Mouse (Mus musculus) embryo, embryonic 9.5 days (tissue): Measurements from ENCODE around the gene Slc2a13.

ENCODE experiments used
- DNase-seq: peaks from one replicate; pipeline ENCODE4 v3.0.0-alpha.2; 2017; ENCODE audit errors: extremely low spot score

Gene Slc2a13

GRCm38 (mm10) chr15:91502235-91502634, 70.8 kb downstream of the Slc2a13 start:
- DNase-seq, result no peak

- DNase-seq, result no peak
Observed at GRCm38 (mm10) chr15:91495014-91495413, 78.0 kb downstream of the Slc2a13 start.

- no peak for DNase-seq
Observed at GRCm38 (mm10) chr15:91479924-91480615, 93.0 kb downstream of the Slc2a13 start.

GRCm38 (mm10) chr15:91477766-91478165, 95.3 kb downstream of the Slc2a13 start:
- peak; percentile 65 for DNase-seq

- DNase-seq, result no peak
Observed at GRCm38 (mm10) chr15:91473690-91474409, 99.2 kb downstream of the Slc2a13 start.

GRCm38 (mm10) chr15:91465331-91465730, 107.7 kb downstream of the Slc2a13 start:
- DNase-seq, result no peak

- no peak for DNase-seq
Observed at GRCm38 (mm10) chr15:91463857-91464435, 109.1 kb downstream of the Slc2a13 start.

GRCm38 (mm10) chr15:91463026-91463661, 109.9 kb downstream of the Slc2a13 start:
- DNase-seq, result no peak

GRCm38 (mm10) chr15:91461940-91462339, 111.1 kb downstream of the Slc2a13 start:
- DNase-seq, result no peak

GRCm38 (mm10) chr15:91457202-91457601, 115.9 kb downstream of the Slc2a13 start:
- no peak for DNase-seq

GRCm38 (mm10) chr15:91445399-91445798, 127.7 kb downstream of the Slc2a13 start:
- no peak for DNase-seq

- no peak for DNase-seq
Observed at GRCm38 (mm10) chr15:91443449-91443848, 129.6 kb downstream of the Slc2a13 start.

GRCm38 (mm10) chr15:91439883-91440282, 133.2 kb downstream of the Slc2a13 start:
- no peak for DNase-seq

GRCm38 (mm10) chr15:91425426-91425825, 147.6 kb downstream of the Slc2a13 start:
- no peak for DNase-seq

- DNase-seq, result no peak
Observed at GRCm38 (mm10) chr15:91406979-91407378, 166.1 kb downstream of the Slc2a13 start.

- DNase-seq, result no peak
Observed at GRCm38 (mm10) chr15:91395165-91395564, 177.9 kb downstream of the Slc2a13 start.

GRCm38 (mm10) chr15:91383694-91384093, 189.4 kb downstream of the Slc2a13 start:
- DNase-seq, result no peak

- no peak for DNase-seq
Observed at GRCm38 (mm10) chr15:91382606-91383005, 190.5 kb downstream of the Slc2a13 start.

GRCm38 (mm10) chr15:91381864-91382263, 191.2 kb downstream of the Slc2a13 start:
- no peak for DNase-seq

- peak; percentile 24 for DNase-seq
Observed at GRCm38 (mm10) chr15:91378751-91379325, 194.2 kb downstream of the Slc2a13 start.

- no peak for DNase-seq
Observed at GRCm38 (mm10) chr15:91377568-91377967, 195.5 kb downstream of the Slc2a13 start.

GRCm38 (mm10) chr15:91377105-91377504, 196.0 kb downstream of the Slc2a13 start:
- no peak for DNase-seq
